Mouse (Mus musculus) retina, postnatal 1 day (tissue): ENCODE measurements around the gene Slc22a14.

Experiments used
- DNase-seq: peaks from one replicate; pipeline ENCODE4 v3.0.0-alpha.2; 2012

Gene Slc22a14

GRCm38 (mm10) chr9:119192202-119192990 lies 173.0 kb downstream of the Slc22a14 start:
- peak; percentile 29 for DNase-seq

- no peak for DNase-seq
Observed at GRCm38 (mm10) chr9:119181241-119181728, 184.1 kb downstream of the Slc22a14 start.

GRCm38 (mm10) chr9:119179292-119179691 lies 186.1 kb downstream of the Slc22a14 start:
- no peak for DNase-seq

GRCm38 (mm10) chr9:119167608-119168007 lies 197.7 kb downstream of the Slc22a14 start:
- no peak for DNase-seq

- DNase-seq: no peak
Observed at GRCm38 (mm10) chr9:119165548-119165947, 199.8 kb downstream of the Slc22a14 start.

GRCm38 (mm10) chr9:119164743-119165142 lies 200.6 kb downstream of the Slc22a14 start:
- DNase-seq: no peak

GRCm38 (mm10) chr9:119160689-119161088 lies 204.7 kb downstream of the Slc22a14 start:
- DNase-seq: no peak

GRCm38 (mm10) chr9:119158861-119159260 lies 206.5 kb downstream of the Slc22a14 start, which contains the start of gene Gm47289:
Gene Gm47289, plus strand, starts transcription at chr9:119159161.
- DNase-seq: no peak

- peak; percentile 86 for DNase-seq
Observed at GRCm38 (mm10) chr9:119156278-119157201, 208.8 kb downstream of the Slc22a14 start, which contains the start of gene Acaa1b. Gene Acaa1b, minus strand, starts transcription at chr9:119157093.

- DNase-seq: no peak
Observed at GRCm38 (mm10) chr9:119155826-119156225, 209.5 kb downstream of the Slc22a14 start.

- DNase-seq: no peak
Observed at GRCm38 (mm10) chr9:119155416-119155815, 209.9 kb downstream of the Slc22a14 start.

- no peak for DNase-seq
Observed at GRCm38 (mm10) chr9:119151751-119152150, 213.6 kb downstream of the Slc22a14 start.

- peak; percentile 65 for DNase-seq
Observed at GRCm38 (mm10) chr9:119149601-119150000, 215.8 kb downstream of the Slc22a14 start.

- no peak for DNase-seq
Observed at GRCm38 (mm10) chr9:119146098-119146770, 219.1 kb downstream of the Slc22a14 start.

- no peak for DNase-seq
Observed at GRCm38 (mm10) chr9:119145638-119146037, 219.7 kb downstream of the Slc22a14 start.

GRCm38 (mm10) chr9:119145137-119145536 lies 220.2 kb downstream of the Slc22a14 start:
- no peak for DNase-seq

GRCm38 (mm10) chr9:119144696-119145095 lies 220.7 kb downstream of the Slc22a14 start:
- no peak for DNase-seq

- no peak for DNase-seq
Observed at GRCm38 (mm10) chr9:119143372-119143771, 222.0 kb downstream of the Slc22a14 start.

GRCm38 (mm10) chr9:119142066-119142465 lies 223.3 kb downstream of the Slc22a14 start:
- no peak for DNase-seq

GRCm38 (mm10) chr9:119138836-119139235 lies 226.5 kb downstream of the Slc22a14 start:
- DNase-seq: no peak

- DNase-seq: no peak
Observed at GRCm38 (mm10) chr9:119130692-119131091, 234.7 kb downstream of the Slc22a14 start.

GRCm38 (mm10) chr9:119128436-119129181 lies 236.7 kb downstream of the Slc22a14 start:
- no peak for DNase-seq
